Mouse (Mus musculus) midbrain, embryonic 16.5 days (tissue): ENCODE data around the gene Erich2. TPM values are rescaled to one million over a fixed set of nuclear protein-coding genes. Genes with fewer than 3 reads are reported as not detected.

Experiments
- ATAC-seq: fragments of 200-750 bp; cut with Nextera tagmentation; 2 replicates; pipeline ENCODE4 v1.8.0; 2017; ENCODE audit warnings: moderate TSS enrichment
- H3K27ac ChIP-seq: fragments of 300-500 bp; sonication (generic); 2 replicates; pipeline ENCODE4 v1.5.1; 2014; ENCODE audit warnings: mild to moderate bottlenecking, low read length, mixed read lengths
- H3K27me3 ChIP-seq: fragments of 300-500 bp; sonication (generic); 2 replicates; pipeline ENCODE4 v1.6.1; 2014; ENCODE audit warnings: low read depth, low read length, mixed read lengths; ENCODE audit not compliant: control insufficient read depth, insufficient read depth
- H3K36me3 ChIP-seq: fragments of 300-500 bp; sonication (generic); 2 replicates; pipeline ENCODE4 v1.6.1; 2014; ENCODE audit warnings: mild to moderate bottlenecking, low read length, moderate library complexity, mixed read lengths; ENCODE audit not compliant: control insufficient read depth, insufficient read depth
- H3K4me1 ChIP-seq: fragments of 300-500 bp; sonication (generic); 2 replicates; pipeline ENCODE4 v1.6.1; 2014; ENCODE audit warnings: mild to moderate bottlenecking, low read length, mixed read lengths; ENCODE audit not compliant: control insufficient read depth, insufficient read depth
- H3K4me2 ChIP-seq: fragments of 300-500 bp; sonication (generic); 2 replicates; pipeline ENCODE4 v1.6.1; 2014; ENCODE audit warnings: mild to moderate bottlenecking, low read length, mixed read lengths
- H3K4me3 ChIP-seq: fragments of 300-500 bp; sonication (generic); 2 replicates; pipeline ENCODE4 v1.5.1; 2014; ENCODE audit warnings: low read depth, mild to moderate bottlenecking, low read length, moderate library complexity, mixed read lengths
- H3K9ac ChIP-seq: fragments of 300-500 bp; sonication (generic); 2 replicates; pipeline ENCODE4 v1.6.1; 2014; ENCODE audit warnings: low read depth, low read length, mixed read lengths
- H3K9me3 ChIP-seq: fragments of 300-500 bp; sonication (generic); replicated peaks from 2 replicates; pipeline ENCODE4 v1.6.1; 2014; ENCODE audit warnings: mild to moderate bottlenecking, low read length, mixed read lengths; ENCODE audit not compliant: control insufficient read depth, poor library complexity, severe bottlenecking
- WGBS: fragments of 180-500 bp; shearing (Covaris S2); extraction: QIAGEN DNeasy Blood & Tissue Kit; methylation state at CpG from one replicate; pipeline ENCODE4 v1.1.7; 2014; 5-methylcytosine and 5-hydroxymethylcytosine counted together
- polyA plus RNA-seq: library from polyadenylated mRNA; unstranded; fragments of >200 nt; fragmentation: Nextera tagmentation; extraction: Ambion mirVana; gene quantifications from 2 replicates; pipeline ENCODE4 v1.2.1, GENCODE M21; 2015

The Erich2 gene
- polyA plus RNA-seq, 1 experiment from 2014 or later = 2.9 TPM

- no peaks in the 10 kb centered on the region for H3K36me3 ChIP-seq
- WGBS = 10% methylated on average over 24 of the region's 24 CpGs
- peaks cover 12% of the 10 kb centered on the region; the same call in 1 of the 2 replicates for H3K4me1 ChIP-seq
- H3K27me3 ChIP-seq = no peaks in the 10 kb centered on the region; the same call in 1 of the 2 replicates
- no peaks in the 10 kb centered on the region for H3K9me3 ChIP-seq
- H3K4me2 ChIP-seq = peak overlapping the region; percentile 58
- peak overlapping the region; percentile 30 for H3K4me3 ChIP-seq
- no peak for ATAC-seq
- peak overlapping the region; percentile 92 for H3K27ac ChIP-seq
- peak overlapping the region; percentile 55 for H3K9ac ChIP-seq
Observed at GRCm38 (mm10) chr2:70558843-70559451, 50.3 kb downstream of the Erich2 start.

GRCm38 (mm10) chr2:70559520-70559919 is 50.9 kb downstream of the Erich2 start:
- H3K4me1 ChIP-seq = peaks cover 12% of the 10 kb centered on the region; the same call in 1 of the 2 replicates
- no peak for ATAC-seq
- 2% methylated on average over 13 of the region's 13 CpGs for WGBS
- peak overlapping the region; percentile 30 for H3K4me3 ChIP-seq
- peak overlapping the region; percentile 58 for H3K4me2 ChIP-seq
- no peaks in the 10 kb centered on the region for H3K36me3 ChIP-seq
- H3K27me3 ChIP-seq = no peaks in the 10 kb centered on the region; the same call in 1 of the 2 replicates
- no peaks in the 10 kb centered on the region for H3K9me3 ChIP-seq
- H3K27ac ChIP-seq = peak overlapping the region; percentile 92
- peak overlapping the region; percentile 55 for H3K9ac ChIP-seq

GRCm38 (mm10) chr2:70561077-70561795 is 52.6 kb downstream of the Erich2 start:
- H3K27ac ChIP-seq = peak overlapping the region; percentile 92
- peak overlapping the region; percentile 58 for H3K4me2 ChIP-seq
- H3K4me3 ChIP-seq = peak overlapping the region; percentile 49
- peak overlapping the region; percentile 70 for H3K9ac ChIP-seq
- H3K27me3 ChIP-seq = peaks cover 7% of the 10 kb centered on the region; the same call in 1 of the 2 replicates
- H3K36me3 ChIP-seq = no peaks in the 10 kb centered on the region
- peaks cover 12% of the 10 kb centered on the region; the same call in 1 of the 2 replicates for H3K4me1 ChIP-seq
- peak; percentile 66 for ATAC-seq
- no peaks in the 10 kb centered on the region for H3K9me3 ChIP-seq
- under 1% methylated on average over 29 of the region's 29 CpGs for WGBS

- Histone ChIP-seq H3K4me2 (peak overlapping the region; percentile 58), H3K9ac (peak overlapping the region; percentile 70), H3K9me3 (no peaks in the 10 kb centered on the region), H3K4me1 (peaks cover 12% of the 10 kb centered on the region; the same call in 1 of the 2 replicates), H3K4me3 (peak overlapping the region; percentile 49), H3K36me3 (no peaks in the 10 kb centered on the region), H3K27ac (peak overlapping the region; percentile 92), H3K27me3 (peaks cover 7% of the 10 kb centered on the region; the same call in 1 of the 2 replicates)
- WGBS = under 1% methylated on average over 40 of the region's 42 CpGs
- ATAC-seq = peak; percentile 17; the same call in 1 of the 2 replicates
Observed at GRCm38 (mm10) chr2:70562011-70562491, 53.4 kb downstream of the Erich2 start.

GRCm38 (mm10) chr2:70562611-70562980 is 54.0 kb downstream of the Erich2 start:
- Histone ChIP-seq H3K4me3 (peak overlapping the region; percentile 49), H3K4me2 (peak overlapping the region; percentile 58), H3K9me3 (no peaks in the 10 kb centered on the region), H3K4me1 (peaks cover 13% of the 10 kb centered on the region; the same call in 1 of the 2 replicates), H3K27ac (peak overlapping the region; percentile 92), H3K9ac (peak overlapping the region; percentile 70), H3K27me3 (peaks cover 10% of the 10 kb centered on the region; the same call in 1 of the 2 replicates), H3K36me3 (no peaks in the 10 kb centered on the region)
- WGBS = under 1% methylated on average over 26 of the region's 34 CpGs
- no peak for ATAC-seq

- no peaks in the 10 kb centered on the region for H3K36me3 ChIP-seq
- peak overlapping the region; percentile 92 for H3K27ac ChIP-seq
- WGBS = under 1% methylated on average over 36 of the region's 40 CpGs
- H3K4me2 ChIP-seq = peak overlapping the region; percentile 58
- ATAC-seq = no peak
- H3K4me3 ChIP-seq = peak overlapping the region; percentile 49
- peaks cover 8% of the 10 kb centered on the region; the same call in 1 of the 2 replicates for H3K4me1 ChIP-seq
- H3K9me3 ChIP-seq = no peaks in the 10 kb centered on the region
- peaks cover 10% of the 10 kb centered on the region; the same call in 1 of the 2 replicates for H3K27me3 ChIP-seq
- H3K9ac ChIP-seq = peak overlapping the region; percentile 70
Observed at GRCm38 (mm10) chr2:70562981-70563671, 54.5 kb downstream of the Erich2 start.

GRCm38 (mm10) chr2:70563721-70564645 is 55.4 kb downstream of the Erich2 start:
- WGBS = 1% methylated on average over 38 of the region's 38 CpGs
- peaks cover 10% of the 10 kb centered on the region; the same call in 1 of the 2 replicates for H3K27me3 ChIP-seq

More at GRCm38 (mm10) chr2:70563721-70564645, 55.4 kb downstream of the Erich2 start:
- Histone ChIP-seq H3K9me3 (no peaks in the 10 kb centered on the region), H3K4me2 (peak overlapping the region; percentile 58), H3K36me3 (no peaks in the 10 kb centered on the region), H3K9ac (peak overlapping the region; percentile 70), H3K4me1 (peaks cover 16% of the 10 kb centered on the region; the same call in 1 of the 2 replicates), H3K27ac (peak overlapping the region; percentile 92), H3K4me3 (peak overlapping the region; percentile 49)
- ATAC-seq = no peak
